Mouse (Mus musculus) B cell, adult 62 days (primary cell): Measurements from ENCODE around the gene Kdm2a. TPM values are rescaled to one million over a fixed set of nuclear protein-coding genes. Genes with fewer than 3 reads are reported as not detected.

Experiments
- total RNA-seq: library from RNA; stranded (reverse); gene quantifications from 4 replicates; pipeline ENCODE4 v1.2.4, GENCODE M21; 2023

Gene Kdm2a
- total RNA-seq: 224 to 243 TPM (median 232 TPM) in 4 replicates

GRCm38 (mm10) chr19:4397798-4398629 lies at the start of gene Kdm2a:
Gene Kdm2a, minus strand, starts transcription at chr19:4398285.

GRCm38 (mm10) chr19:4439161-4439801 lies 41.2 kb upstream of the Kdm2a start, which contains the start of gene Rhod:
Gene Rhod, minus strand, starts transcription at chr19:4439432.

GRCm38 (mm10) chr19:4306190-4306577 lies 91.9 kb downstream of the Kdm2a start, which contains the start of gene Grk2:
Gene Grk2, minus strand, starts transcription at chr19:4306222.

GRCm38 (mm10) chr19:4282898-4283553 lies 115.1 kb downstream of the Kdm2a start, which contains the start of gene Ankrd13d:
Gene Ankrd13d, minus strand, starts transcription at chr19:4283137.

GRCm38 (mm10) chr19:4268566-4269361 lies 129.3 kb downstream of the Kdm2a start, which contains the start of gene Ssh3:
Gene Ssh3, minus strand, starts transcription at chr19:4269180.

Other genes with a start within 250 kb of the Kdm2a start
- 129 to 166 TPM (median 137 TPM) in 4 replicates for gene Coro1b, start 249.7 kb downstream of the Kdm2a start, total RNA-seq
- gene Ptprcap, start 244.7 kb downstream of the Kdm2a start, total RNA-seq: 341 to 368 TPM (median 348 TPM) in 4 replicates
- gene Rps6kb2, start 234.9 kb downstream of the Kdm2a start, total RNA-seq: 50.3 to 55.6 TPM (median 50.9 TPM) in 4 replicates
- 93.0 to 107 TPM (median 97.9 TPM) in 4 replicates for gene Carns1, start 222.8 kb downstream of the Kdm2a start, total RNA-seq
- gene Tbc1d10c, start 207.0 kb downstream of the Kdm2a start, total RNA-seq: 255 to 266 TPM (median 262 TPM) in 4 replicates
- gene Ppp1ca, start 206.2 kb downstream of the Kdm2a start, total RNA-seq: 377 to 398 TPM (median 383 TPM) in 4 replicates
- 51.5 to 59.3 TPM (median 55.6 TPM) in 4 replicates for gene Rad9a, start 196.6 kb downstream of the Kdm2a start, total RNA-seq
- gene Clcf1, start 184.0 kb downstream of the Kdm2a start, total RNA-seq: 141 to 150 TPM (median 148 TPM) in 4 replicates
- gene AC109138.7, start 183.9 kb downstream of the Kdm2a start, total RNA-seq: 5.9 TPM in 1 of 4 replicates, not detected in the others
- 206 to 223 TPM (median 211 TPM) in 4 replicates for gene Pold4, start 166.4 kb downstream of the Kdm2a start, total RNA-seq
- gene Ssh3, start 129.1 kb downstream of the Kdm2a start, total RNA-seq: 26.5 to 33.7 TPM (median 27.9 TPM) in 4 replicates
- 26.4 to 33.1 TPM (median 28.4 TPM) in 4 replicates for gene Ankrd13d, start 115.1 kb downstream of the Kdm2a start, total RNA-seq
- gene Grk2, start 92.1 kb downstream of the Kdm2a start, total RNA-seq: 529 to 561 TPM (median 549 TPM) in 4 replicates
- gene Rhod, start 41.1 kb upstream of the Kdm2a start, total RNA-seq: 0.81 to 1.6 TPM (median 1.6 TPM) in 3 of 4 replicates, not detected in the other
- not detected in 4 replicates for gene Syt12, start 79.2 kb upstream of the Kdm2a start, total RNA-seq
- gene 2010003K11Rik, start 100.3 kb upstream of the Kdm2a start, total RNA-seq: not detected in 4 replicates
- gene Pcx, start 112.2 kb upstream of the Kdm2a start, total RNA-seq: 2.4 to 4.6 TPM (median 3.8 TPM) in 4 replicates
- gene Lrfn4, start 217.4 kb upstream of the Kdm2a start, total RNA-seq: 0.30 to 0.46 TPM (median 0.32 TPM) in 4 replicates
- 47.0 to 56.9 TPM (median 51.6 TPM) in 4 replicates for gene Rce1, start 227.4 kb upstream of the Kdm2a start, total RNA-seq